Mouse (Mus musculus) left cerebral cortex, postnatal 4 days (tissue): ENCODE measurements around the gene Tlk2. TPM values are rescaled to one million over a fixed set of nuclear protein-coding genes. Genes with fewer than 3 reads are reported as not detected.

Experiments used
- DNase-seq: peaks from one replicate; pipeline ENCODE4 v3.0.0-alpha.2; 2022
- intact Hi-C: fragments of 180-260 bp; cut with DNase I; formaldehyde crosslinking; loops from one replicate; pipeline ENCODE4 v1.15.1; 2025
- total RNA-seq, 2 experiments: library from RNA; stranded (reverse); gene quantifications; 2 replicates each; pipeline ENCODE4 v1.2.3; 2021

The Tlk2 gene
- total RNA-seq, 2 experiments from 2014 or later: 60.6 to 62.6 TPM

DNA sequence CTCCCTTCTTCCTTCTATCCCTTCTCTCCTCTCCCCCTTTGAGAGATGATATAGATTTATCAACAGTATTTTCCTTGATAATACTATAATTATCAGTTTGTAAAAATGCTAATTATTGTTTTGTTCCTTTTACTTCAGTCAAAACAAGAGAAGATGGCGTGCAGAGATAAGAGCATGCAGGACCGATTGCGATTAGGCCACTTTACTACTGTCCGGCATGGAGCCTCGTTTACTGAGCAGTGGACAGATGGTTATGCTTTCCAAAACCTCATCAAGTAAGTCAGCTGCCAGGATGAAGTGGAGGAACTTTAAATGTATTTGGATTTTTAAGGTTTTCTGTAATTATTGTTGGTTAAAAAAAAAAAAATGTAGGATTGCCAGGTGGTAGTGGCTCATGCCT is 68.7 kb downstream of the Tlk2 start:
- DNase-seq: no peak
- intact Hi-C loops: no loop called here

DNA sequence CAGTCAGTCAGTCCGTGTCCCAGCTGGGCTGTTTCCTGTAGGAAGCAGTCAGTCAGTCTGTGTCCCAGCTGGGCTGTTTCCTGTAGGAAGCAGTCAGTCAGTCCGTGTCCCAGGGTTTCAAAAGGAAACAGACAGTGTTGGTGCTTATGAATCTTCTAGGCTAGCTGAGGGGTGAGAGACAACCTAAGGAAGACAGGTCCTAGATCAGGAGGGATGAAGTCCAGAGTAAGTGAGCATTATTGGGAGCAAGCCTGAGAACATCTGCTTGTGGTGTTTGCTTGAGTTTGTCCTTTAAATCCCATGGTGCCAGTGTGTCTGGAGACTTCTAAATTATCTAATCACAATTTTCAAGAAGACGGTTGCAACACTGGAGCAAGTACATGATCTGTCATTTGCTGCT is 81.1 kb downstream of the Tlk2 start:
- intact Hi-C loops: loop anchor here (10.0 kb wide), 1 partner anchor 655 kb away; no protein-coding TSS in a partner anchor
- no peak for DNase-seq

GRCm38 (mm10) chr11:105261116-105261515 is 82.5 kb downstream of the Tlk2 start:
- intact Hi-C loops: no loop called here

DNA sequence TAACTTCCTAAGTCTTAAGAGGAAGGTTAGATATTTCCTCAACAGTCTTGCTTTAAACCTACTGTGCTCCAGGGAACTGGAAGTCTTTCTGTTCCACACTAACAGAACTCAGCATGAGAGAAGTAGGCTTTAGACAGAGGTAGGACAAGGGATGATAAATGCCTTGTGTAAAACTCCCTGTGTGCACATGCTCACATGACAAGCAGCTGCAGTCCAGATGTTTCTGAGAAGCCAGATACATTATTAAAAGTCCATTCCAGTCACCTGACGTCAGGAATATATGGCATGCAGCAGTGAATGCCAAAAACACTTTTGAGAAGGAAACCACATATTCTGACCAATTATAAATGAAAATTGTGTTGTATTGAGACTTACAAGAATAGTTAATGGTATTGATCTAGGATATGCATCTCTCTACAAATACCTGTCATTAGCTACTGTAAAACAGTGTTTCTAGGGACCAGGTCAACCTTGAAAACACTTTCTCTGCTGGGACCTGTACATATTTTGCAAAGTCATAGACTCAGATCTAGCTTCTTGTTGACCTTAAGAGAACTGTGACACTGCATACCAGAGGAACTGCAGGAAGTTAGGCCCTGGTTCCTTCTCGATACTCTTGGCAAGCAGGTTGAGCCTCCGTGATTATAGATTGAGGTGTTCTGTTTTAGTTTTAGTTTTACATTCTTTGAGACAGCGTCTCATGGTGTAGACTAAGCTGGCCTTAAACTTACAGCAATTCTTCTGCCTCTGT is 83.2 kb downstream of the Tlk2 start:
- intact Hi-C loops: no loop called here
- no peak for DNase-seq

More at GRCm38 (mm10) chr11:105261116-105261515, 82.5 kb downstream of the Tlk2 start:
- DNase-seq: no peak

DNA sequence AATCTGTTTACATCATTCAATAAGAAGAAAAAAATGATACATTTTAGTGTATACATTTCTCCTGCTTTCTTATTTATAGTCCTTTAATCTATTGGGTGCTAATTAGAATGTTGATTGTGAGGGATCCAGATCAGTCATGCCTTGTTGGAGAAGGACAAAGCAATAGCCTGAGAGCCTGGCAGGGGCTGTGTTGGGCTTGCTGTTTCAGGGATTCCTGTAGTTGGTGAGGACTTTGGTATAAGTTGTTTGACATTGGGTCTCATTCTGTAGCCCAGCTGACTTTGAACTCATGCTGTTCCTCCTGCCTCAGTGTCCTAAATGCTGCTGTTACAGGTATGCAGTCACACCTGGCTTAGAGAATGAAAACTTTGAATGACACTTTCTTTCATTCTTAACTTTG is 85.9 kb downstream of the Tlk2 start:
- intact Hi-C loops: no loop called here
- no peak for DNase-seq

DNA sequence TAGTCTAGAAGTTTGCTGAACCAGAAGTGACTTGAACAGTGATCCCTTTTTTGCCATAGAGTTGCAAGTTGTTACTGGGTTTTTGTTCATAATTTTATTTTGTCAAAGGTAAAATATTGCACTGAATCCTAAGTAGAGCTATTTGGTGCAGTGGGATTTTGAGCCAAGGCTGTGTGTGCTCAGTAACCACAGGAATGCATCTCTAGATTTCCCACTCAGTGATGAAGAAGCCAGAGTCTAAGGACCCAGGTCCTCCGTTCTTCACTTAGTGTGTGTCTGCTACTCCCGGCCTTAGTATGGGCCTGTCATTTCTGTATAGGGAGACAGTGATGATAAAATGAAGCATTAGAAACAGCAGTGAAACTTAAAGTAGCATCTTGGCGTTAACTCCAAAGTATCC is 86.4 kb downstream of the Tlk2 start:
- intact Hi-C loops: no loop called here

DNA sequence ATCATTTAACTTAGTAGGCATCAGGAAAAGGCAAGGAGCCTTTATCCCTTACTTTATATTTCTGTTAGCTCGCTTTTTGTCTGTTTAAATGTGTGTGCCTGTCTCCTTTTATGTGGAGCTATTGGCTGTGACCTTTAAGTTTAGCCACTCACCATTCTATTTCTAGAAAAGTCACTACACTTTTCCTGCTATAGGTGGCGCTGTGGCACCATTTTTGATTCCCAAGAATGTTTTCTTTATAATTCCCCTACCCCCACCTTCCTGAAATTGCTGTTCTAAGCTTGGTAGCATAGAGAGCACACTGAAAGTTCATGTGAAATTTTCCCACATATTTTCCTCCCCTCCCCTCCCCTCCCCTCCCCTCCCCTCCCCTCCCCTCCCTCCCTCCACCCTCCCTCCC is 91.5 kb downstream of the Tlk2 start:
- peak; percentile 38 for DNase-seq
- intact Hi-C loops: no loop called here

More for the DNA sequence above, 86.4 kb downstream of the Tlk2 start:
- no peak for DNase-seq

- DNase-seq: no peak
- intact Hi-C loops: no loop called here
These were observed 101.8 kb downstream of the Tlk2 start for GRCm38 (mm10) chr11:105280456-105280855.

GRCm38 (mm10) chr11:105281291-105281690 is 102.7 kb downstream of the Tlk2 start:
- intact Hi-C loops: no loop called here
- DNase-seq: no peak

DNA sequence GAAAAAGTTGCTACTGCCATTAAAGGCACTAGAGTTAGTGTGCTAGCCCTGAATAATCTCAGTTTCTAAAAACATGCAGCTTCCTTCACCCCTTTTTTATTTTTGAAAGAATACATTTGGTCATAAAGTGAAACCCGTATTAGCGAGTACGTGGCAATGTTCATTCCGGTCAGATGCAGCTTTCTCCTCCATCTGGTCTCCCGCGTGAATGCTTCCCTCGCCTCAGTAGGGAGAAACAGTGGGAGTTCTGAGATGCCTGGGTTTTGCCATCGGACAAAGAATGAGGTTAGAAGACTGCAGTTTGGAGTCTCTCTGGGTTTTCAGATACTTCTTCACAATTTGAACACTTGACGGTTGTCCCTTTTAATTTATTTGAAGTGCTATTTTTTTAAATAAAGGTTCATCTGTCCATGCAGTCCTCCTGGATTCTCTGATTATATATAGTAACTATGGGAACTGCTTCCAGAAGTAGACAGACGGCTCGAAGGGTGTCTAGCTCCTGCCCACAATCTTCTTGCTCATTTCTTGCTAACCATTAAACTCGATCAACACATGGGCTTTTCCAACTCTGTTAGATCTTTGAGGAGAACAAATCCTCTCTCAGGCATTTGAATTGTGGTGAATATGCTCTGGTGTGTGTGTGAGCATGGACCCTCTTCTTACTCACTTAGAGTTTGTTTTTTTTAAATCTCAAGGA is 103.3 kb downstream of the Tlk2 start:
- intact Hi-C loops: no loop called here
- DNase-seq: no peak

DNA sequence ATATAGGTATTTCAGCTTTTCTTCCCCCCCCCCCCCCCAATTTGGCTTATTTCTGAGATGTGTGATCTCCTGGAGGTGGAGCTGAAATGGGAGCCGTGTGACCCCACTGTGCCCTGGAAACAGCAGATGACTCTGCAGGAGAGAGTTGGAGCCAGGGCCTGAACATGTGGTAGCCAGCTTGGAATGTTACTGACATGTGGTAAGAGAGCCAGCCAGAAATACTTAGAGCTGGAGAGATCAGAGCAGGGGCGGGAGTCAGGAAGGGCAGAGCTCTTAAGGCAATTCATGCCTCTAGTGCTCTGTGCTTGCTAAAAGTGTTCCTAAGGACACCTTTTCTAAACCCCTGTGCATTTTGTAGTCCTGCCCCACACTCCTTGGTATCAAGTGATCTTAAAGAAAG is 103.9 kb downstream of the Tlk2 start:
- intact Hi-C loops: no loop called here
- DNase-seq: peak; percentile 23

DNA sequence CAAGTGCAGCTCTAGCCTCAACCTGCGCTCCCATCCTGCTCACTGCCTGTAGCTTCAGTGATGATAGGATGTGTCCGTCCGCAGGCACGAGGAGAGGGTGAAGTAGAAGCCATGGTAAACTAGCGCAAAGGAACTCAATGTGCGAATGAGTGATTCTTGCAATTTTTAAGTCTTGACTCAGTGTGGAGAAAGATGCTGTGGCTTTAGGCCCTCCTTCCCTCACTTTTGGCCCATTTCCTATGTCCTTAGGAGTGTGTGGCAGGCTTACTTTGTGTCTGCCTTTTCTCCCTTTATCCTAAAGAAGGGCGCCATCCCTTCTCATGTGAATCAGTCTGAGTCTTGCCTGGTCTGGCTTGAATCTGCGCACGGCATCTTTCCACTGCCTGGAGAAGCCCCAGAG is 104.4 kb downstream of the Tlk2 start:
- intact Hi-C loops: no loop called here

GRCm38 (mm10) chr11:105285720-105286119 is 107.1 kb downstream of the Tlk2 start:
- intact Hi-C loops: no loop called here
- peak; percentile 9 for DNase-seq

More for the DNA sequence above, 104.4 kb downstream of the Tlk2 start:
- DNase-seq: no peak

GRCm38 (mm10) chr11:105289403-105289802 is 110.8 kb downstream of the Tlk2 start:
- intact Hi-C loops: no loop called here
- no peak for DNase-seq

GRCm38 (mm10) chr11:105291681-105292123 is 113.1 kb downstream of the Tlk2 start:
- peak; percentile 9 for DNase-seq
- intact Hi-C loops: no loop called here

- DNase-seq: peak; percentile 44
- intact Hi-C loops: no loop called here
These were observed 113.8 kb downstream of the Tlk2 start, which contains the start of gene Mrc2 for GRCm38 (mm10) chr11:105292124-105293071. Gene Mrc2 (plus strand): TSS chr11:105292643.

GRCm38 (mm10) chr11:105293101-105293581 is 114.5 kb downstream of the Tlk2 start:
- DNase-seq: peak; percentile 44
- intact Hi-C loops: no loop called here

- intact Hi-C loops: no loop called here
- DNase-seq: no peak
These were observed 115.4 kb downstream of the Tlk2 start for GRCm38 (mm10) chr11:105293901-105294494.

DNA sequence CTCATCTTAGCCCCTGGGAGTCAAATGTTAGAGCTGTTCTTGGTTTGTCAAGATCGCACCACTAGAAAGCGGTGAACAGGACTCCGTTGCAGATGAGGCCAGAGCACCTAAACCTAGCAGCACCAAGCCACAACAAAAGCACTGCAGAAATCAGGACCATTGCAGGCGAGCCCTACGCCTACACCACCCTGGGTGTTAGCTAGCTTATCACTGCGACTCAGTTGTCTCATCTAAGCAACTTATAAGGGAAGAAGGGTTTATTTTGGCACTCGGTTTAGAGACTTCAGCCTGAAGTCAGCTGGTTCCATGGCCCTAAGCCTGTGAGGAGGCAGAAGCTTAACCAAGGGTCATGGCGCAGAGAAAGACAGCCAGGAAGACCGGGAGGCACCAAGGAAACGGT is 117.5 kb downstream of the Tlk2 start:
- no peak for DNase-seq
- intact Hi-C loops: no loop called here

GRCm38 (mm10) chr11:105310197-105310596 is 131.6 kb downstream of the Tlk2 start:
- no peak for DNase-seq
- intact Hi-C loops: no loop called here
